Mouse (Mus musculus) liver, postnatal 0 days (tissue): ENCODE measurements around the gene Dclk1.

ENCODE experiments used
- CTCF ChIP-seq: sonication (generic); IDR thresholded peaks from 2 replicates; pipeline ENCODE4 v1.5.1; 2016; ENCODE audit warnings: antibody characterized with exemption, low read depth
- EP300 ChIP-seq: IDR thresholded peaks from 2 replicates; pipeline ENCODE4 v1.6.1; 2016; ENCODE audit warnings: antibody characterized with exemption, low read depth, mild to moderate bottlenecking

DNA sequence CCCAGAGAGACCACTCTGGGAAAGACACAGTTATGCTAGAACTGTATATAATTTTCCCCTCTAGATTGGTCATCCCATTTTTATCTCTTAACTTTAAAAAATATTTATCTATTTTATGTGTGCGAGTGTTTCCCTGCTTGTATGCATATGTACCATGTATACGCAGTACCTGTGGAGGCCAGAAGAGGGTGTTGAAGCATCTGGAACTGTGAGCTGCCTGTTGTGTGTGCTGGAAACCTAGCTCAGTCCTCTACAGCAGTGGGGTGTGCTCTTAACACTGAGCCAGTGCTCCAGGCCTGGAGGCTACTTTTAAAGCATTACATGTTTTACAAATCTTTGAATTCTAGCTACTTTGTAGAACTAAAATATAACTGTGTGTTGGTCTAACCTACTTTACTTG lies 35.8 kb upstream of the Dclk1 start:
- TF ChIP-seq EP300 (no peak), CTCF (no peak)
